Mouse (Mus musculus): Measurements from ENCODE around the gene Prpf40b. TPM values are rescaled to one million over a fixed set of nuclear protein-coding genes. Genes with fewer than 3 reads are reported as not detected.
"Not testable (repeated sequence)": the region's sequence is repeated elsewhere in the genome, so short reads cannot be mapped to it uniquely, and the experiment has no call there.

Gene Prpf40b
- polyA plus RNA-seq (2015; fragmentation: Nextera tagmentation; extraction: Ambion mirVana) = 122 and 130 TPM in 2 replicates

DNA sequence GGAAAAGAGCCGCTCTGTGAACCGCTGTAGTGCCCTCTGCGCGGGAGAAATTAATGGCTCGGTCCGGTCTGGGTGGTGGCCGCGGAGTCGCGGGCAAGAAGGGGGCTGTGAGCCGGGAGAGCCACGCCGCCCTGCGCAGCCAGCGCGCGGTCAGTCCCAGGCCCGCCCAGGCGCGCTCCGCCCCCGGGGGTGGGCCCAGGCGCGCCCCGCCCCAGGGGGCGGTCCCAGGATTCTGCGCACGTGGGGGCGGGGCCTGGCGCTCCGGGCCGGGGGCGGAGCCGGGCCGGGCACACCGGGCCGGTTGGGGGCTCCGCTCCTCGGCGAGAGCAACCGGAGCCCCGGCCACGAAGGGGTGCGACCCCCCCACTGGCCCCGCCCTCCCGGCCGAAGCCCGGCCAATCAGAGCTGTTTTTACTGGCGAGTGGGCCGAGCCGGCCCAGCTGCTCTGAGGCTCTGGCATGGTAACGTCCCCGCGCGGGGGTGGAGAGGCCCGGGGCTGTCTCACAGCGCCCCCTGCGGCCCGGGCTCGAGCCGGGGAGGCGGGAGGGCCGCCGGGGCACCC, at the start of gene Prpf40b:
Prpf40b (plus strand) TSS at position 275 of the 562 bp plus-strand sequence.
- under 1% methylated on average over 50 of the region's 64 CpGs for WGBS
- peak; percentile 96 for ATAC-seq
- peak within 1 kb of the TSS; percentile 94 for H3K27ac ChIP-seq (ENCODE audit: low read length)
- no peaks in the 10 kb centered on the region for H3K9me3 ChIP-seq (replicated peaks; ENCODE audit: control insufficient read depth, low read length, poor library complexity, severe bottlenecking)
- H3K4me3 ChIP-seq (ENCODE audit: low read depth, low read length) = peak within 1 kb of the TSS; percentile 82
- H3K4me1 ChIP-seq (ENCODE audit: control insufficient read depth, insufficient read depth, low read length) = peaks cover 20% of the 10 kb centered on the region
- no peaks in the 10 kb centered on the region for H3K36me3 ChIP-seq (ENCODE audit: control insufficient read depth, insufficient read depth, low read length)
- no peaks in the 10 kb centered on the region for H3K27me3 ChIP-seq (ENCODE audit: control insufficient read depth, insufficient read depth, low read depth, low read length)
- H3K4me2 ChIP-seq (ENCODE audit: low read length) = peak within 1 kb of the TSS; percentile 81
- H3K9ac ChIP-seq (ENCODE audit: low read depth, low read length) = peak within 1 kb of the TSS; percentile 85

DNA sequence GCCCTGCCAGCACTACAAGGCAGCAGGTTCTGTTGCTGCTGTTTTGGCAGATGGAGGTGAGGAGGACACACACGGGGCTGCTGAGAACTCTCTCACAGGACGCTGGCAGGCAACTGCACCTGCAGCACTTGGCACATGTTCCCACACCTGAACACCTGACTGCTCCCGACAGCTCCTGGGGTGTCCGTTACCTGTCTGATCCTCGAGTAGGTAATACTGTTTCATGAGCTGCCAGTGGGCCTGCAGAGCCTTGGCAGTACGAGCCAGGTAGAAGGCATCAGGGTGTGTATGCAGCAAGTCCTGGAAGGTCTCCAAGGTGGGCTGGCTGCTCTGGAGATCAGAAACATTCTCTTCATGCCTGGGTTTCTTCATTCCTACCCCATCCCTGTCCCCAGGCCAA, 48.2 kb upstream of the Prpf40b start:
- not testable (repeated sequence) for H3K4me1 ChIP-seq (ENCODE audit: control insufficient read depth, insufficient read depth, low read length); ATAC-seq; H3K9ac ChIP-seq (ENCODE audit: low read depth, low read length); H3K9me3 ChIP-seq (replicated peaks; ENCODE audit: control insufficient read depth, low read length, poor library complexity, severe bottlenecking); H3K27me3 ChIP-seq (ENCODE audit: control insufficient read depth, insufficient read depth, low read depth, low read length); H3K4me2 ChIP-seq (ENCODE audit: low read length); H3K4me3 ChIP-seq (ENCODE audit: low read depth, low read length); H3K27ac ChIP-seq (ENCODE audit: low read length)
- H3K36me3 ChIP-seq (ENCODE audit: control insufficient read depth, insufficient read depth, low read length) = peaks cover 32% of the 10 kb centered on the region
- 90% methylated on average over 6 of the region's 6 CpGs for WGBS

DNA sequence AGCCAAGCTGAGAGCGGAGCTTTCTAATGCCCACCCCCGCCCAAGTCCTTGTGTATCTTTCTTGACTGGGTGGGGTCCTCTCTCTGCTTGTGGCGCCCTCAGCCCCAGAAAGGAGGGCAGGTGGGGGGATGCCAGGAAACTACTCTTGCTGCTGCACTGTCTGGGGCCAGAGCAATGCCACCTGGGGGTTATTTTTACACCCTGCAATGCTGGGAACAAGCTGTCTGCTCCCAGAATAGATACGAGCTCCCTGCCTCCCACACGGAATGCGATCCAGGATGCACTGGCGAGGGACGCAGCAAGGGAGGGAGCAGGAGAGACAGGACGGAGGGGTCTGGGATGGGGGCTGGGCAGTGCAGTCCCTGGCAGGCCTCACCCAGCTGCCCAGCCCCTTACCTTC, 45.9 kb upstream of the Prpf40b start:
- H3K4me1 ChIP-seq (ENCODE audit: control insufficient read depth, insufficient read depth, low read length) = peaks cover 12% of the 10 kb centered on the region
- WGBS = 78% methylated on average over 9 of the region's 9 CpGs
- H3K27me3 ChIP-seq (ENCODE audit: control insufficient read depth, insufficient read depth, low read depth, low read length) = no peaks in the 10 kb centered on the region
- H3K9ac ChIP-seq (ENCODE audit: low read depth, low read length) = no peak overlapping the region
- no peak for ATAC-seq
- no peak overlapping the region for H3K4me2 ChIP-seq (ENCODE audit: low read length)
- no peaks in the 10 kb centered on the region for H3K9me3 ChIP-seq (replicated peaks; ENCODE audit: control insufficient read depth, low read length, poor library complexity, severe bottlenecking)
- peaks cover 23% of the 10 kb centered on the region for H3K36me3 ChIP-seq (ENCODE audit: control insufficient read depth, insufficient read depth, low read length)
- no peak overlapping the region for H3K27ac ChIP-seq (ENCODE audit: low read length)
- H3K4me3 ChIP-seq (ENCODE audit: low read depth, low read length) = no peak overlapping the region

DNA sequence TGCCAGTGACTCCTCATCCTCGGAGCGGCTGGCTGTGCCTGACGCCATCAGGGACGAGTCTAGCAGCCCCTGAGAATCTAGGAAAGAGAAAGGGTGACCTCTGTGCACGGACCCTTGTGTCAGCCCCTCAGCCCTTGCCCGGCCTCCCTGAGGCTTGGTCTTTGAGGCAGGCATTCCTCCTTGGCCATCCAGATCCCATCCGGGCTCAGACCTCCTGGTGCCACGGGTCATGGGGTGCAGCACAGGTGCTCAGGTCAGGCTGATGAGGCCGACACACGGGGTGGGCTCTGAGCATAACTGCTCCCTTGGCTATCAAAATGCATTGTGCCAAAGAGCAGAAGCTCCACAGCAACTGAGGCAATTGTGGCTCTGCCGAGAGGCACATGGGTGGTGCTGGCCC, 44.9 kb upstream of the Prpf40b start:
- Histone ChIP-seq H3K4me3 (ENCODE audit: low read depth, low read length) (no peak overlapping the region), H3K4me1 (ENCODE audit: control insufficient read depth, insufficient read depth, low read length) (peaks cover 12% of the 10 kb centered on the region), H3K9ac (ENCODE audit: low read depth, low read length) (no peak overlapping the region), H3K9me3 (replicated peaks; ENCODE audit: control insufficient read depth, low read length, poor library complexity, severe bottlenecking) (no peaks in the 10 kb centered on the region), H3K27ac (ENCODE audit: low read length) (no peak overlapping the region), H3K4me2 (ENCODE audit: low read length) (no peak overlapping the region), H3K27me3 (ENCODE audit: control insufficient read depth, insufficient read depth, low read depth, low read length) (no peaks in the 10 kb centered on the region), H3K36me3 (ENCODE audit: control insufficient read depth, insufficient read depth, low read length) (peaks cover 17% of the 10 kb centered on the region)
- 94% methylated on average over 11 of the region's 11 CpGs for WGBS
- no peak for ATAC-seq

DNA sequence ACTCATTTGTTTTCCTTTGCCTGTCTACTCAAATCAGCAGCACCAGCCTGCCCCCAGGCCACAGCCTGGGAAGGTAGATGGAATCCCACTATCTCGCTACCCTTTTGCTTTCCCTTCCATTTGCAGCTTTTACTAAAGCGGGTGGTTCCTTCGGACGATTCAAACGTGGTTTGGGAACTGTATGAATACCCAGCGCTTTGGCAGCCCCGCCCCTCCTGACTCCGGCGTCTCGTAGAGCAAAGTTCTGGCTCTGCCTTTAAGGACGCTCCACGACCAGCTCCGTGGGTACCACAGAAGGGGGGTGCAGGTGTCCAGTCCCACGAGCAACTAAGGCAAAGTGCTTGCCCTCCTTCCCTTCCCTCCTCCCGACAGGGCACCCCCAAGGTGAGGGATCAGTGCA, 43.8 kb upstream of the Prpf40b start:
- H3K9me3 ChIP-seq (replicated peaks; ENCODE audit: control insufficient read depth, low read length, poor library complexity, severe bottlenecking); H3K27ac ChIP-seq (ENCODE audit: low read length); H3K27me3 ChIP-seq (ENCODE audit: control insufficient read depth, insufficient read depth, low read depth, low read length): not testable (repeated sequence)
- peak overlapping the region; percentile 54 for H3K9ac ChIP-seq (ENCODE audit: low read depth, low read length)
- peaks cover 11% of the 10 kb centered on the region for H3K36me3 ChIP-seq (ENCODE audit: control insufficient read depth, insufficient read depth, low read length)
- peak; percentile 36 for ATAC-seq
- H3K4me3 ChIP-seq (ENCODE audit: low read depth, low read length) = peak overlapping the region; percentile 63
- H3K4me1 ChIP-seq (ENCODE audit: control insufficient read depth, insufficient read depth, low read length) = peaks cover 12% of the 10 kb centered on the region
- WGBS = under 1% methylated on average over 14 of the region's 15 CpGs
- peak overlapping the region; percentile 57 for H3K4me2 ChIP-seq (ENCODE audit: low read length)

DNA sequence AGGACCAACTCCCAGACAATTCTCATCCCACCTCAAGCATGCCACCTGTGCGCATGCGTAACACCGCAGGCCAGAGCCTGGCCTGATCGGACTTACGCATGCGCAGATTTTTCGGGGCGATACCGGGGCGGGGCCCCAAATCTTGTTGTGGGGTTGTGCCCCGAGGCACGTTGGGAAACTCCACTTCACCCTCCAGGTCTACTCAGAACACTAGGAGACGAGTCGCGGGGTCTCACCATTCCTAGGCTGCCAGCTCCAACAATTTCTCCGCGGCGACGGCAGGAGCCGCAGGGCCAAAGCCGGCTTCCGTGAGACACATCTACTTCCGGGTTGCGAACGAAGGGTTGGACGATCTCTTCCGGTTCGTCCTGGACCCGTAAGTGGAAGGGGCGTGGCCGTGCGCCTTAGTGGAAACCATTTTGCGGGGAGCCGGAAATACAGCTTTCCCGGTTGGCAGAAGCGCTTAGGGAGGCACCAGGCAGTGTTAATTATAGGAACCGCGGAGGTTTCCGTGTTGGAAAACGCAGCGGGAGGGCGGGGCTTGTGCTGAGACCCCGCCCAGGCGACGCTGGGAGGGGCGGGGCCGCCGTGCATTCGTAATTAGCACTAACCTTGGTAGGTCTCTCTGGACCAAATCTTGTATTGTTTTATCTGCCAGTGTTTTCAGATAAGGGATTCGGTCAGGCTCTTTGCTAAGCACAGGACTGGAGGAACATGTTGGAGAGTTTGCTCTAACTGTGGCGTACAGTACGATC, 43.1 kb upstream of the Prpf40b start, which contains the start of gene Mcrs1:
Mcrs1 (minus strand) TSS at position 336 of the 755 bp plus-strand sequence.
- H3K27me3 ChIP-seq (ENCODE audit: control insufficient read depth, insufficient read depth, low read depth, low read length) = no peaks in the 10 kb centered on the region
- H3K9ac ChIP-seq (ENCODE audit: low read depth, low read length) = peak within 1 kb of the TSS; percentile 79
- under 1% methylated on average over 52 of the region's 52 CpGs for WGBS
- H3K4me1 ChIP-seq (ENCODE audit: control insufficient read depth, insufficient read depth, low read length) = peaks cover 12% of the 10 kb centered on the region
- peak; percentile 94 for ATAC-seq
- peak within 1 kb of the TSS; percentile 91 for H3K4me2 ChIP-seq (ENCODE audit: low read length)
- no peaks in the 10 kb centered on the region for H3K9me3 ChIP-seq (replicated peaks; ENCODE audit: control insufficient read depth, low read length, poor library complexity, severe bottlenecking)
- peaks cover 9% of the 10 kb centered on the region for H3K36me3 ChIP-seq (ENCODE audit: control insufficient read depth, insufficient read depth, low read length)
- peak within 1 kb of the TSS; percentile 63 for H3K4me3 ChIP-seq (ENCODE audit: low read depth, low read length)
- peak within 1 kb of the TSS; percentile 97 for H3K27ac ChIP-seq (ENCODE audit: low read length)

DNA sequence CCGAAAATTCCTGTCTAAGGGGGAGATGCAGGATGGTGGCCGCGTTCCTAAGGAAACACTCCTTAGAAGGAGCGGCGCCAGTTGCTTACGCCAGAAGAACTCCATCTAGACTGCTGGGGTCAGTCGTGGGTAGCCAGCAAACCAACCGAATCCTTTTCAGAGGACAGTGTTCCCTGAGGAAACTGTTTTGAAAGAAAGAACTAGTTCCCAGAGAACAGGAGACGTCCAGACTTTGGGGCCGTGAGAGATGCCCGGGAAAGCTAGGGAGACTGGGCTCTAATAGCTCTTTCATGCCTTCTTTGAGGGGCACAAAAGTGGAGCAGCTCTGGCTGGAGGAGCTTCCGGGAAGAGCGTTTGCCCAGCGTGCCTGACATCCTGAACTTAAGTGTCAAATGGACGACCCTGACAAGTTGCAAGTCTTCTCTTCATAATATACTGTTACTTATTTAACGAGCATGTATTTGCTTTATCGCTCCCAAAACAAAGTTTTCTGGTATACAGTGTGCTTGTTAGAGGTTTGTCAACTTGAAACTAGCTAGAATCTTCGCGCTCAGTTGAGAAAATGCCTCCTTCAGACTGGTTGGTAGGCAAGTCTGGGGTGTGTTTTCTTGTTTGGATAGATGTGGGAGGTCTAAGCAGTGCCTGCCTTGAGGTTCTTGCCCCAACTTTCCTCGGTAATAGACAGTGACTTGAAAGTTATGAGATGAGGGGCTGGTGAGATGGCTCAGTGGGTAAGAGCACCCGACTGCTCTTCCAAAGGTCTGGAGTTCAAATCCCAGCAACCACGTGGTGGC, 42.3 kb upstream of the Prpf40b start:
- 4% methylated on average over 22 of the region's 22 CpGs for WGBS

DNA sequence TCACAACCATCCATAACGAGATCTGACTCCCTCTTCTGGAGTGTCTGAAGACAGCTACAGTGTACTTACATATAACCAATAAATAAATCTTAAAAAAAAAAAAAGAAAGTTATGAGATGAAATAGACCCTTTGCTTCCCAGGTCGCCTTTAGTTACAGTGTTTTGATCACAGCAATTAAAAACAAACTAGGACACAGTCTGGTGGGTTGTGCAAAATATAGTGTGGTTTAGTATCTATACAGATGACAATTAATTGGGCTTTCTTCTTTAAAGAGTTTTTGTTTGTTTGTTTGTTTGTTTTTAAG, 41.8 kb upstream of the Prpf40b start:
- H3K27ac ChIP-seq (ENCODE audit: low read length); ATAC-seq; H3K9me3 ChIP-seq (replicated peaks; ENCODE audit: control insufficient read depth, low read length, poor library complexity, severe bottlenecking); H3K27me3 ChIP-seq (ENCODE audit: control insufficient read depth, insufficient read depth, low read depth, low read length); H3K36me3 ChIP-seq (ENCODE audit: control insufficient read depth, insufficient read depth, low read length); H3K9ac ChIP-seq (ENCODE audit: low read depth, low read length); H3K4me3 ChIP-seq (ENCODE audit: low read depth, low read length): not testable (repeated sequence)
- peak overlapping the region; percentile 91 for H3K4me2 ChIP-seq (ENCODE audit: low read length)
- WGBS = 43% methylated on average over 2 of the region's 2 CpGs
- H3K4me1 ChIP-seq (ENCODE audit: control insufficient read depth, insufficient read depth, low read length) = peaks cover 12% of the 10 kb centered on the region

More for the DNA sequence above, 42.3 kb upstream of the Prpf40b start:
- Histone ChIP-seq H3K27ac (ENCODE audit: low read length) (peak overlapping the region; percentile 97), H3K4me2 (ENCODE audit: low read length) (peak overlapping the region; percentile 91), H3K4me1 (ENCODE audit: control insufficient read depth, insufficient read depth, low read length) (peaks cover 12% of the 10 kb centered on the region), H3K36me3 (ENCODE audit: control insufficient read depth, insufficient read depth, low read length) (peaks cover 9% of the 10 kb centered on the region), H3K9me3 (replicated peaks; ENCODE audit: control insufficient read depth, low read length, poor library complexity, severe bottlenecking) (no peaks in the 10 kb centered on the region), H3K9ac (ENCODE audit: low read depth, low read length) (peak overlapping the region; percentile 79), H3K4me3 (ENCODE audit: low read depth, low read length) (peak overlapping the region; percentile 63), H3K27me3 (ENCODE audit: control insufficient read depth, insufficient read depth, low read depth, low read length) (no peaks in the 10 kb centered on the region)
- ATAC-seq = peak; percentile 53

DNA sequence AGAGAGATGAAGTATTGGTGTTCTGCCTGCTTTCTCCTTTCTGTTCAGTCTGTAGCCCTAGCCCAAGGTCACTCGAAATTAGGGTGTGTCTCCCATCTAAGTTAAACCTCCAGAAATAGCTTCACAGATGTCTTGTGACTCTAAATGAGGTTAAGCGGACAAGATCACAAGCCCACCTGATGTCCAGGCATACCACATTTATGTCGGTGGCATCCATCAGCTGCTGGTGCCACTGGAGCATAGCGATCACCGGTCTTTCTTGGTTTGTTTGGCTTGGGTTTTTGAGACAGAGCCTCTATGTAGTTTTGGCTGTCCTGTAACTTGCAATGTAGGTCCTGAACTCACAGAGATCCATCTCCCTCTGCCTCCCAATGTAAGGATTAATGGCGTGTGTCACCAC, 41.1 kb upstream of the Prpf40b start:
- peaks cover 12% of the 10 kb centered on the region for H3K4me1 ChIP-seq (ENCODE audit: control insufficient read depth, insufficient read depth, low read length)
- H3K9me3 ChIP-seq (replicated peaks; ENCODE audit: control insufficient read depth, low read length, poor library complexity, severe bottlenecking) = no peaks in the 10 kb centered on the region
- H3K9ac ChIP-seq (ENCODE audit: low read depth, low read length) = no peak overlapping the region
- no peak overlapping the region for H3K4me3 ChIP-seq (ENCODE audit: low read depth, low read length)
- no peak overlapping the region for H3K4me2 ChIP-seq (ENCODE audit: low read length)
- no peak for ATAC-seq
- H3K27ac ChIP-seq (ENCODE audit: low read length) = no peak overlapping the region
- H3K36me3 ChIP-seq (ENCODE audit: control insufficient read depth, insufficient read depth, low read length) = 0 out of 2 replicates have a peak, but pooled peaks cover 3% of the 10 kb centered on the region
- no peaks in the 10 kb centered on the region for H3K27me3 ChIP-seq (ENCODE audit: control insufficient read depth, insufficient read depth, low read depth, low read length)
- WGBS = 94% methylated on average over 6 of the region's 6 CpGs
